Mouse (Mus musculus) thymus, adult 2 months (tissue): Measurements from ENCODE around the gene Xpnpep3.
"Not testable (repeated sequence)": the region's sequence is repeated elsewhere in the genome, so short reads cannot be mapped to it uniquely, and the experiment has no call there.

ENCODE experiments used
- CTCF ChIP-seq: fragments of 200-500 bp; IDR thresholded peaks from 2 replicates; pipeline ENCODE4 v1.5.1; 2012; ENCODE audit warnings: mild to moderate bottlenecking, control low read depth, low read length, moderate library complexity, borderline replicate concordance; ENCODE audit not compliant: control insufficient read depth, poor library complexity, insufficient read depth; ENCODE audit errors: extremely low read depth
- POLR2A ChIP-seq: fragments of 200-500 bp; IDR thresholded peaks from 2 replicates; pipeline ENCODE4 v1.6.1; 2012; ENCODE audit warnings: mild to moderate bottlenecking, low read length, control low read depth, moderate library complexity; ENCODE audit not compliant: control insufficient read depth, poor library complexity, insufficient read depth; ENCODE audit errors: extremely low read depth

- TF ChIP-seq CTCF, POLR2A: not testable (repeated sequence)
These were observed 80.3 kb downstream of the Xpnpep3 start for GRCm38 (mm10) chr15:81480284-81480683.
